Mouse (Mus musculus) neural tube, embryonic 11.5 days (tissue): ENCODE measurements at regions not wholly inside any gene's neighbourhood (a gene's known extent, or its start where the extent isn't known, plus 50 kb on each side); places are given as distances from the start of the nearest gene placed in this dataset.

Source experiments
- ATAC-seq: fragments of 200-750 bp; cut with Nextera tagmentation; 2 replicates; pipeline ENCODE4 v1.8.0; 2017; ENCODE audit warnings: moderate number of reproducible peaks, mild to moderate bottlenecking, moderate TSS enrichment, moderate library complexity; ENCODE audit not compliant: insufficient read depth, low FRiP score, low TSS enrichment
- DNase-seq: peaks from one replicate; pipeline ENCODE4 v3.0.0-alpha.2; 2015; ENCODE audit warnings: low spot score
- H3K27ac ChIP-seq: fragments of 300-500 bp; sonication (generic); 2 replicates; pipeline ENCODE4 v1.5.1; 2014; ENCODE audit warnings: low read depth, mild to moderate bottlenecking, low read length
- H3K27me3 ChIP-seq: fragments of 300-500 bp; sonication (generic); 2 replicates; pipeline ENCODE4 v1.6.1; 2014; ENCODE audit warnings: mild to moderate bottlenecking, low read length, mixed read lengths; ENCODE audit not compliant: control insufficient read depth, insufficient read depth
- H3K36me3 ChIP-seq: fragments of 300-500 bp; sonication (generic); 2 replicates; pipeline ENCODE4 v1.6.1; 2014; ENCODE audit warnings: mild to moderate bottlenecking, low read length, moderate library complexity, mixed read lengths; ENCODE audit not compliant: control insufficient read depth, insufficient read depth
- H3K4me1 ChIP-seq: fragments of 300-500 bp; sonication (generic); 2 replicates; pipeline ENCODE4 v1.6.1; 2014; ENCODE audit warnings: low read length, mixed read lengths; ENCODE audit not compliant: control insufficient read depth, insufficient read depth
- H3K4me2 ChIP-seq: fragments of 300-500 bp; sonication (generic); 2 replicates; pipeline ENCODE4 v1.6.1; 2014; ENCODE audit warnings: low read depth, mild to moderate bottlenecking, moderate library complexity
- H3K4me3 ChIP-seq: fragments of 300-500 bp; sonication (generic); 2 replicates; pipeline ENCODE4 v1.5.1; 2014; ENCODE audit warnings: low read depth, low read length
- H3K9ac ChIP-seq: fragments of 300-500 bp; sonication (generic); 2 replicates; pipeline ENCODE4 v1.6.1; 2014; ENCODE audit warnings: mild to moderate bottlenecking, low read length
- H3K9me3 ChIP-seq: fragments of 300-500 bp; sonication (generic); 2 replicates; pipeline ENCODE4 v1.6.1; 2016; ENCODE audit warnings: low read length; ENCODE audit not compliant: control insufficient read depth
- WGBS: fragments of 180-500 bp; shearing (Covaris S2); extraction: QIAGEN DNeasy Blood & Tissue Kit; methylation state at CpG from one replicate; pipeline ENCODE4 v1.1.7; 2014; 5-methylcytosine and 5-hydroxymethylcytosine counted together

DNA sequence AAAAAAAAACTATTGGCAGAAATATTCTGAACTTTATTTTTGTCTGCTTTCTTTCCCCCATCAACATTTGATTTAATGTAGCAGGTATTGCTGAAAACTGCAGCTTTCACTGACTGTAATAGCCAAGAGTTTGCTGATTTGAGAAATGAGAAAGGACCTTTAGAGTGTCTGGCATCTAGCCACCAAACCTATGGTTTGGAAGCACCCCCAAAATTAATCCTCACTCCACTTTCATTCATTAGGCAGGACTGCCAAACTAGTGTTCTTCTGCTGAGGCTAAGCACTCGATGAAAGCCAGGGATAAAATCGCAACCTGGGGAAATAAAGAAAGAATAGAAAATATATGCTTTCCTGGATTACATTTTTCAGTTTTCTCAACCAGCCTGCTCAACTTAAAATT is 320.4 kb downstream of the Atp6ap1l start:
- no peak overlapping the region for H3K27ac ChIP-seq
- WGBS: 94% methylated on average over 2 of the region's 2 CpGs
- H3K27me3 ChIP-seq: no peaks in the 10 kb centered on the region
- no peaks in the 10 kb centered on the region for H3K9me3 ChIP-seq
- H3K9ac ChIP-seq: no peak overlapping the region
- DNase-seq (no peak), ATAC-seq (no peak)
- no peaks in the 10 kb centered on the region for H3K36me3 ChIP-seq
- no peaks in the 10 kb centered on the region for H3K4me1 ChIP-seq
- no peak overlapping the region for H3K4me3 ChIP-seq
- no peak overlapping the region for H3K4me2 ChIP-seq

DNA sequence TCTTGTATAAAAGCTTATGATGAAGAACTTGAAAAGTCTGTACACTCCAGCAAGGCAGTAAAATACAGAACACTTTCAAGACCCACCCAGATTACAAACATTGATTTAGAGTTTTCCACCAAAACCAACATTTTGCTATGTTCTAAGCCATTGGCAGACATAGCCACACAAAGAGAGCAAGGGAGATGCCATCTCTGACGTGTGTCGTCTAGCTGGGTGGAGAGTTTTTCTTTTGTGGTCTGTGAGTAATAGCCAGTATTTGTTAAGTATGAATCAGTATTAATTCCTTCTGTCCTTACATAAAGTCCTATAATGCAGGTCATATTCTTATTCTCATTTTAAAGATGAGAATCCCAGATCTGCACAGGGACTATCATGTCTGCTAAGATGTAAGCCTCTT is 329.8 kb downstream of the Atp6ap1l start:
- WGBS: 87% methylated on average over 2 of the region's 2 CpGs
- DNase-seq (no peak), ATAC-seq (no peak)

DNA sequence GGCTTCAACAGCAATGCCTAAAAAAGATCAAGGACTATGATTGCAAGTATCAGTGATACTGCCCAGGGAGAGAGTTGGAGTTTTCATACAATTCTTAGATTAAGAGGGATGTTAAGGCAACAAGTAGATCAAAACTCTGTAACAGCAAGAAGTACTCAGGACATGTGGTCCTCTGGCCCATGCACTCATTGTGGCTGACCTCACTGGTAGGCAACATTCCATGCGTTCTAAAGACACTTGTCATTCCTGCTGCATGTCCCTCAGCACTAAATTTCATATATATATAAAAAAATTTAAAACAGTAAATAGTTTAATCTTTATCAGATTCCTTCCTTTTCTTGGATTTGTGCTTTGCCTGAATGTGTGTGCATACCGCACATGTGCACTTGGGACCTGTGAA is 332.6 kb downstream of the Atp6ap1l start:
- Histone ChIP-seq H3K27me3 (no peaks in the 10 kb centered on the region), H3K4me3 (no peak overlapping the region), H3K9me3 (no peaks in the 10 kb centered on the region), H3K9ac (no peak overlapping the region), H3K27ac (no peak overlapping the region), H3K4me2 (no peak overlapping the region), H3K36me3 (no peaks in the 10 kb centered on the region), H3K4me1 (no peaks in the 10 kb centered on the region)
- DNase-seq (no peak), ATAC-seq (no peak)
- 94% methylated on average over 2 of the region's 2 CpGs for WGBS

More for the DNA sequence above, 329.8 kb downstream of the Atp6ap1l start:
- H3K27ac ChIP-seq: no peak overlapping the region
- H3K9me3 ChIP-seq: no peaks in the 10 kb centered on the region
- no peak overlapping the region for H3K4me3 ChIP-seq
- H3K36me3 ChIP-seq: no peaks in the 10 kb centered on the region
- no peaks in the 10 kb centered on the region for H3K4me1 ChIP-seq
- H3K4me2 ChIP-seq: no peak overlapping the region
- no peak overlapping the region for H3K9ac ChIP-seq
- no peaks in the 10 kb centered on the region for H3K27me3 ChIP-seq

DNA sequence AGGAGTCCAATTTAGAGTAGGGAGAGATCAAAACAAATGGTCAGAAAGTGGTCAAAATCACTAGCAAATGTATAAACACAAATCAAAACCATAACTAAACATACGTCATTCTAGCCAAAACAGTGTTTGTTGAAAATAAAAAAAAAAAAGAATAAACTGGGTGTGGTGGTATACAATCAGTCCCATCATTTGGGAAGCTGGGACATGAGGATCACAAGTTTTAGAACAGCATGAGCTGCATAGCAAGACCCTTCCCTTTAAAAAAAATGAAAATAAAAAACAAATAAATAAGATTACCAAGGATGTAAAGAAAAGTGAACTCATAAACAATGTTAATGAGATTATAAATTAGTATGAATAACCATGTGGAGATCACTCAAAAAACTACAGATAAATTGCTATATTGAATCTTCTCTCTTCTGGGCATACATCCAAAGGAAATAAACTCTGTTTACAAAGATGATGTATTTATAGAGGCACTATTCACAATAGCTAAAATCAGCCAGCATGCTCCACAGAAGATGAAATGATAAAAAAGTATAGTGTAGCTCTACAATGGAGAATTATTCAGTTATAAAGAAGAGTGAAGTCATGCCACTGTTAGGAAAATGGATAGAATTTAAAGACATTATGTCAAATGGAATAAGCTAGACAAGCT is 341.8 kb downstream of the Atp6ap1l start:
- Histone ChIP-seq H3K9ac (no peak overlapping the region), H3K27ac (no peak overlapping the region), H3K4me2 (no peak overlapping the region), H3K4me3 (no peak overlapping the region), H3K9me3 (no peaks in the 10 kb centered on the region), H3K36me3 (no peaks in the 10 kb centered on the region), H3K4me1 (no peaks in the 10 kb centered on the region), H3K27me3 (no peaks in the 10 kb centered on the region)
- ATAC-seq: no peak
- no peak for DNase-seq
- WGBS: 81% methylated on average over 1 of the region's 1 CpGs

DNA sequence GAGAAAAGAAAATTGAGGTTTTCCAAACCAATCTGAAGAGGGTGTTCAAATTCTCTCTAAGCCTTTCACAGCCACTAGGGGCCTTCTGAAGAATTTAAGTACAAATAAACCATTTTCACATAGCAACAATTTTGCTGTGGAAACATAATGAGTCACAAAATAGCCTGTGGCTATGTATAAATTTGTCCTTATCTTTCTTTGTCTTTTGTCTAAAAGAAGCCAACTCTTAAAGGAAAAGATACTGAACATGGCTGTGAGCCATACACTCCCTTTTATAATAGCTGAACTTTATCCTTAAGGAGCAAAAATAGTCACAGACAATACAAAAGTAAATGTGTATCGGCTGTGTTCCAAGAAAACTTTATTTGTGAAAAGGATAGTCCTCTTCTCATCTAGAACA is 345.1 kb downstream of the Atp6ap1l start:
- WGBS: 89% methylated on average over 1 of the region's 1 CpGs
- no peak for DNase-seq
- Histone ChIP-seq H3K36me3 (no peaks in the 10 kb centered on the region), H3K4me1 (no peaks in the 10 kb centered on the region), H3K9ac (no peak overlapping the region), H3K27me3 (no peaks in the 10 kb centered on the region), H3K4me2 (no peak overlapping the region), H3K9me3 (no peaks in the 10 kb centered on the region), H3K27ac (no peak overlapping the region), H3K4me3 (no peak overlapping the region)
- no peak for ATAC-seq

DNA sequence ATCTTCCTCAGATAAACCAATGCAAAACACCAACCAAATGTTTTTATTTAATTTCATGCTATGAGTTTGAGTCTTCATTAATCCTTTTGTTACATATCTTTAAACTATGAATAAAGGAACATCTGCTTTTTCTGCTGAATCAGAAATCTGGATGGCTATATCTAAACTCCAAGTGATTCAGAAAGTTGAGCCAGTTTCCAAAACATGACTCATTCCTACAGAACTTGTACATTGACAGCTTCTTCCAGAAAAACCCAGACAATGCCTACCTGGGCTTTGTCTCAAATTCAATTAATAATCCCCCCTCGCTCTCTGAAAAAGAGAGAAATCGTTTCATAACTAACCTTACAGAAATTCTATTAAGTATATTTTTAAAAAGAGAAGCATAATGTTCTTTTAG is 345.7 kb downstream of the Atp6ap1l start:
- H3K27ac ChIP-seq: no peak overlapping the region
- H3K27me3 ChIP-seq: no peaks in the 10 kb centered on the region
- ATAC-seq: no peak
- 97% methylated on average over 2 of the region's 2 CpGs for WGBS
- no peak overlapping the region for H3K4me2 ChIP-seq
- no peaks in the 10 kb centered on the region for H3K36me3 ChIP-seq
- DNase-seq: no peak
- no peaks in the 10 kb centered on the region for H3K9me3 ChIP-seq
- H3K9ac ChIP-seq: no peak overlapping the region
- no peak overlapping the region for H3K4me3 ChIP-seq
- H3K4me1 ChIP-seq: no peaks in the 10 kb centered on the region

DNA sequence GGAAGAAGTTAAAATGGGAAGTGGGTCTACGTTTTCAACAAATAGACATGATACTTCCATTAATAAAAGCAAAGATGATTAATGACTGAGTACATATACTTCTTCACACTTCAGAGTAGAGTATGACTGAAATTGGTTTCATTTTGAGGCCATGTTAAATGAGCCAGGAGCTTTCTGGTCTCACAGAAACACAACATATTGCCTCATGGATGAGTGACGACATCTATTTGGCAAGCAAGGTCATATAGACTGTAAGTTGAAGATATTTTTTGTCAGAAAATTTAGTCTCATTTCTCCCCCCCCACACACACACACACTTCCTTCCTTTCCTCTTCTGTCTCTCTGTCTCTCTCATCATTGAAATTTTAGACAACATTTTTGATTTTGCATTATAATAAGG is 354.0 kb downstream of the Atp6ap1l start:
- Histone ChIP-seq H3K4me3 (no peak overlapping the region), H3K4me2 (no peak overlapping the region)

DNA sequence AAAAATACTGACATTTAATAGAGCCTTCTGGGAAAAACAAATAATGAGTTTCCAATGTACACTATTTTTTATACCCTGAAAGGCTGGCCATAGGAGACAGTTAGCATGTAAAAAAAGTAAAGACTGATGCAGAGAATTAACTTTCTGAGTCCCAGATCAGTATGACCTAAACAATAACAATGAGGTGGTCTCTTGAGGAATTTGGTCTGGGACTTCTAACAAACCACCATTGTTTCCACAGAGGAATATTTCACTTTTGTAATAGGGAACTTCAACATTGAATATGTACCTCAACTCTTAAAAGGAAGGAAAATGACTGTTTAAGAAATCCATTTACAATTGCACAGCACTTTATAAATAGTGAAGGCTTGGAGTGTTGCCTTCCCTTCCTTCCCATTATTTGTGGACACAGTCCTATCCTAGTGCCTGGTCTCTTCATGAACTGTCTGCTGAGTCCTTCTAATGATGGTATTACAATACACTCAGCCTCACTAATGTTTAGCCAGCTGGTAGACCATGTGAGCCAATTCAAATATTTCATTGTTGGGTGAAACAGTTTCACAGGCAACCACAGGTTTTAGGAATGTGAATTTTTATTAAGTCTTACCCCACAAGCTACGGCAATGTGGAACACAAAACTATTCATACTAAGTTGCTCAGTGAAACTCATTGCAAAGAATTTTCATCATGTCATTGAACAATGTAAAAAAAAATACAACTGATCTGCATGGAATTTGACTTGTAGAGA is 358.7 kb downstream of the Atp6ap1l start:
- H3K4me3 ChIP-seq: no peak overlapping the region
- no peaks in the 10 kb centered on the region for H3K36me3 ChIP-seq
- no peaks in the 10 kb centered on the region for H3K4me1 ChIP-seq
- no peak overlapping the region for H3K9ac ChIP-seq
- no peaks in the 10 kb centered on the region for H3K9me3 ChIP-seq
- ATAC-seq (no peak), DNase-seq (no peak)
- WGBS: 77% methylated on average over 1 of the region's 1 CpGs
- H3K27me3 ChIP-seq: no peaks in the 10 kb centered on the region
- no peak overlapping the region for H3K27ac ChIP-seq
- no peak overlapping the region for H3K4me2 ChIP-seq

More for the DNA sequence above, 354.0 kb downstream of the Atp6ap1l start:
- no peaks in the 10 kb centered on the region for H3K9me3 ChIP-seq
- ATAC-seq (no peak), DNase-seq (no peak)
- no peaks in the 10 kb centered on the region for H3K27me3 ChIP-seq
- no peak overlapping the region for H3K27ac ChIP-seq
- H3K4me1 ChIP-seq: no peaks in the 10 kb centered on the region
- WGBS: 96% methylated on average over 2 of the region's 2 CpGs
- no peak overlapping the region for H3K9ac ChIP-seq
- H3K36me3 ChIP-seq: no peaks in the 10 kb centered on the region

DNA sequence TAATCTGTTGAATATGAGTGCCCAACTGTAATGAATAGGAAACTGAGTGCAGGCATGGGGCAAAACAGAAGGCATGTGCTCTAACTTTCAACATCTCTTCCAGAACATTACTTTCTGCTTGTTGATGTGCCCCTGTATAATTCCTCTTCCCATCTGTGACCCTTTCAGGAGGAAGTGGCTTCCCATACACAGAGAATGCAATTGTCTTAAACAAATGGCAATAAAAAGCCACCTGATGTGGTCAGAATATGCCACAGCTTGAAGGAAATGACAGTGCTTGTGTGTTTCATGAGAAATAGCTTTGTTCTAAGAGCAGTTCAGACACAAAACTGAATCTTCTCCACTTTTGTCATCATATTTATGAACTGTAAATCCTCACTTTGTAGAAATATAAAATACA is 359.3 kb downstream of the Atp6ap1l start:
- H3K4me1 ChIP-seq: no peaks in the 10 kb centered on the region
- H3K4me2 ChIP-seq: no peak overlapping the region
- no peak overlapping the region for H3K9ac ChIP-seq
- no peaks in the 10 kb centered on the region for H3K9me3 ChIP-seq
- ATAC-seq (no peak), DNase-seq (no peak)
- H3K4me3 ChIP-seq: no peak overlapping the region
- no peak overlapping the region for H3K27ac ChIP-seq
- H3K27me3 ChIP-seq: no peaks in the 10 kb centered on the region
- no peaks in the 10 kb centered on the region for H3K36me3 ChIP-seq
